Mouse (Mus musculus) midbrain, embryonic 10.5 days (tissue): Measurements from ENCODE around the gene Srsf3. TPM values are rescaled to one million over a fixed set of nuclear protein-coding genes. Genes with fewer than 3 reads are reported as not detected.

Source experiments
- polyA plus RNA-seq: library from polyadenylated mRNA; unstranded; fragments of >200 nt; fragmentation: Nextera tagmentation; extraction: Ambion mirVana; gene quantifications from 2 replicates; pipeline ENCODE4 v1.2.1, GENCODE M21; 2016

Srsf3 gene
- polyA plus RNA-seq, 1 experiment from 2014 or later = 839 TPM

Other genes starting within 250 kb of the Srsf3 start
- gene Brpf3, start 231.5 kb upstream of the Srsf3 start, polyA plus RNA-seq = 8.3 and 9.1 TPM in 2 replicates
- not detected in 2 replicates for gene Pnpla1, start 174.2 kb upstream of the Srsf3 start, polyA plus RNA-seq
- gene 4930539E08Rik, start 117.3 kb upstream of the Srsf3 start, polyA plus RNA-seq = 0.11 and 0.26 TPM in 2 replicates
- 0.22 TPM in 1 of 2 replicates, not detected in the other for gene Pxt1, start 88.8 kb upstream of the Srsf3 start, polyA plus RNA-seq
- 107 and 114 TPM in 2 replicates for gene Kctd20, start 80.7 kb upstream of the Srsf3 start, polyA plus RNA-seq
- gene Stk38, start 24.6 kb upstream of the Srsf3 start, polyA plus RNA-seq = 115 and 130 TPM in 2 replicates
- gene Cdkn1a, start 58.3 kb downstream of the Srsf3 start, polyA plus RNA-seq = 19.1 and 24.8 TPM in 2 replicates
- gene Rab44, start 81.5 kb downstream of the Srsf3 start, polyA plus RNA-seq = 0.06 and 0.47 TPM in 2 replicates
- 10.7 and 14.8 TPM in 2 replicates for gene Cpne5, start 205.5 kb downstream of the Srsf3 start, polyA plus RNA-seq
- gene Ppil1, start 231.6 kb downstream of the Srsf3 start, polyA plus RNA-seq = 205 and 232 TPM in 2 replicates
- gene BC004004, start 236.2 kb downstream of the Srsf3 start, polyA plus RNA-seq = 62.8 and 67.9 TPM in 2 replicates